Mouse (Mus musculus): ENCODE measurements around the gene Kdelr1.

Kdelr1 gene

DNA sequence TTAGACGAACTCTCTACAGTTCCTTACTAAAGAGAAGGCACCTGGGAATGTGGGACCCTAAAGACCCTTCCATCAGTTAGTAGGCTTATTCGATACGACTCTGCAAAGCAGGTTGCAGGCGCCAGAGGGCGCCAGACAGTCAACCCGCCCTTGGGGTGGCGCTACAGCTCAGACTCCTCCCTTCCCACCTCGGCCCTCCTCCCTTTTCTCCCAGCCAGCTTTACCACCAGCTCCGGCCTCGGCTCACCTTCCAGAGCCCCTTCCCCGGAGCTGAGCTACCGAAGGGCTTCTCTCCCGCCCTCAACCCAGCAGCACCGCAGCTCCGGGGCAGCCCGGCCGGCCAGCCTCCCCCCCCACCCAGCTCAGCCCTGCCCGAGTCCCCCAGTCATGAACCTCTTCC is at the start of gene Kdelr1:
Gene Kdelr1 (plus strand): TSS at position 149 of the 400 bp plus-strand sequence.
- DNase-seq, result peak; percentile 88

DNA sequence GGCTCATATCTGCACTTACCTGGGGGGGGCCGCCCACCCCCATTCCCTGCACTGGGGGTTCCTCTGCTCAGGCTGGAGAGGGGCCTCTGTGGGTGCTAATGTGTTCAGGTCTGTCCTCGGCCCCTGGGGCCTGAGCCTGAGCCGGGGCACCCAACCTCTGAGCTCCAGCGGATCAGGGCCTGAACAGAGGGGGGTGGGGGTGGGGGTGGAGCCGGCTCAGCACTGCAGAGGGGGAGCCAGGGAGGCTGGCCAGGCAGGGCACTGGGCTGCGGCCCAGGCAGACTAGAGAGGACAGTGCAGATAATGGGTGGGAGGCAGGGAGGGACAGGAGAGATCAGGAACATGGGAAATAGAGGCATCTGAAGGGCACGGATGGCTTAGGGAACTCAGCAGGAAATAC is 48.0 kb upstream of the Kdelr1 start, which contains the start of gene Kcnj14:
Gene Kcnj14 (minus strand): TSS at position 185 of the 400 bp plus-strand sequence.
- no peak for DNase-seq

DNA sequence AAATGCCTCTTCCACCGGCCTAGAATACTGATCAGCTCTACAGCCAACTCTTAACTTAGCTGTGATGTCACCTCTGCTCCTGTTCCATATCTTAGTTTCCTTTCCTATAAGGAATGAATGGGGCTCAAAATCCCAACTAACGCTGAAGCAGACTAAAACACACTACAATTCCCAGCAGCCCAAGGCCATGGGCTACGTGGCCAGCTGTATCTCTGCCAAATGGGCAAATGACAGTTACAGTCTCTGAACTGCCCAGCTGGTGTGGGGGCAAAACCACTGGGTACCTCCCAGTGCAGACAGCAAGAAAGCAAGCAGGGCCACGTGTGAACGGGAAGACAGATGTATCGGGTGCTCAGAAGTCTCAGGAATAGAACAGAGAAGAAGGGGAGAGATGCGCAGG is 45.9 kb upstream of the Kdelr1 start:
- DNase-seq, result no peak

DNA sequence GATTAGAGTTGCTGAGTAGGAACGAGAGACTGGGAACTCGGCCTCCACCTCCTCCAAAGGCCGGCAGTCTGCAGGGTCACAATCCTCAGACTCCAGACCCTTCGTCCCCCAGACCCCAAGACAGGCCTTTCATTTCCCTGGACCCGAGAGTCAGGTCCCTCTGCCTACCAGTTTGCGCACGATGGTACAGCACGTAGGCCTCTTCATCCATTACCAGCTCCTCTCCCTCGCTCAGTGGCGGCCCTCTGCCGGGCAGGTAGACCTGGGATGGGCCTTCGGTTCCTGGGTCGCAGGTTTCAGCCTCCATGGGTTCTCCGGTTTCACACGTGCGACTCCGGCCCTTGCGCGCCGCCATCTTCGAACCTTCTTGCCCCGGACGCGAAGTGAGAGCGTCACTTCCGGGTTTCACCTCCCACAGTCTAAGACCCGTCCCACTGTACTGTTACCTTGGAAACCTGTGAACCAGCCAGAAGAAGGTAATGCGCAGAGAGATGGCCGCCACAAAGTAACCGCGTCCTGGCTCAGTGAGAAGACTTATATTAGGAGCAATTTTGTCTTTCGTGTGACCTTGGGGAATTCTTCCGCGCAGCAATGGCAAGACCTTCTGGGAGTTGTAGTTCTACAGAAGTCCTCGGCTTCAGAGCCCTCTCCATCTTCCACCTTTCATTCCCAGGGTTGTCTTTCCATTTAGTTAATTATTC is 42.0 kb upstream of the Kdelr1 start, which contains the start of gene Grwd1:
Gene Grwd1 (minus strand): TSS at position 518 of the 701 bp plus-strand sequence.
- DNase-seq, result peak; percentile 84

DNA sequence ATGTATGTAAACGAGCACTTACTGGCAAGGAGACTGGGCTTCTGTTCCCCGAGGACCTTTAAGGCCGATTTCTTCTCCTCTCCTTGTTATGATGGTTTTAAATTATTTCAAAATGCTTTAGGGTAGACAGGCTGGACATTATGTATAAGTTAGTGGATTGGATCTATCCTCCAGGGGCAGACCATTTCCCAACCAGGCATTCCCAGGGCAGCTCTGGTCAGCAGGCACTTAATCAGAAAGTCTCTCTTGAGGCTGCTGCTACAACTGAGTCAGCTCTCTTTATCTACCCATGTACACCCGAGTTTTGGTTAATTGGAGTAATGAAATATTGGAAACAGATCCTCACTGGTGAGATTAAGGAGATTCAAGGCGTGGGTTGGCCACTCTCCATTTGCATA is 41.4 kb upstream of the Kdelr1 start:
- DNase-seq, result no peak

DNA sequence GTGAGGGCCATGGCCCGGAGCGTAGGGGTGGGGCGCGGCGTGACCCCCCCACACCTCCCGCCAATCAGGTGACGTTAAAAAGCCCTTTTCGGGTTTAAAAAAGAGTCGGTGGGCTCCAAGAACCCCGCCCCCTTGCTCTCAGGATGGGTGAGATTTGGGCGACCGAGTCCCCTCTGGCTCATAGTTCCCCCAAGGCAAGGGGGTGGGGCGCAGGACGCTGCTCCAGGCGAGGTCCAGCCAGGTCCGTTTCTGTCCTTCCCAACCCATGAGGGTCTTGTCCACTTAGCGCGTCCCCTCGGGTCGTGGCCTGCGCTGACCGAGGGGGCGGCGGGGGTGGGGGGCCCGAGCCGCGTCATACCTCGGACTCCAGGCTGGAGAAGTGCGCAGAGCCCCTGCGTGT is 40.1 kb upstream of the Kdelr1 start:
- DNase-seq, result peak; percentile 50

DNA sequence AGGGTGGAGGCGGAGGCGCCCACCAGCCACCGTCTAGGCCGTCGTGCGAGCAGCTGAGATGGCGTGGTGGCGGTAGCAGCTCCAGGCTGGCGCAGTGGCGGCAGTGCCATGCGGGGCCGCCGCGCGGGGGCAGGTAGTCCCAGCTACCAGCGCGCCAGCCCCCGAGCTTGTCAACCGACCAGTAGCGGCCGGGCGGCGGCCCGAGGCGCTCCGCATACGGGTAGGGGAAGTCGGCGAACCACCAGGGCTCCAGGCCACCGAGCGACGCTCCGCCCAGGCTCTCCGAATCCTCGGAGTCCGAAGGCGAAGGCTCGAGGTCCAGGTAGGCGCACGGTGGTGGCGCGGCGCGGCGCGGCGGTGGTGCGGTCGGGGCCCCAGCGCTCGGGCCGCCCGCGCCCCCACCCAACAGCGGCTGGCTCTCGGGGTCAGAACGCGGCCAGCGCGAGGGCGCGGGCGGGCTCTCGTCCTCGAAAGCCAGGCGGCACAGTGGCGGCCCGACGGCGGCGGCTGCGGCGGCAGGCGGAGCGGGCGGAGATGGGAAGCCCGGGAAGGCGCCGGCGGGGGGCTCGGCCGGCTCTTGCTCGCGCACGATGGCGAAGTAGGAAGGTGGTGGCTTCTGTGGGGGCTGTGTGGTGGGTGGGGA is 39.3 kb upstream of the Kdelr1 start:
- DNase-seq, result no peak

DNA sequence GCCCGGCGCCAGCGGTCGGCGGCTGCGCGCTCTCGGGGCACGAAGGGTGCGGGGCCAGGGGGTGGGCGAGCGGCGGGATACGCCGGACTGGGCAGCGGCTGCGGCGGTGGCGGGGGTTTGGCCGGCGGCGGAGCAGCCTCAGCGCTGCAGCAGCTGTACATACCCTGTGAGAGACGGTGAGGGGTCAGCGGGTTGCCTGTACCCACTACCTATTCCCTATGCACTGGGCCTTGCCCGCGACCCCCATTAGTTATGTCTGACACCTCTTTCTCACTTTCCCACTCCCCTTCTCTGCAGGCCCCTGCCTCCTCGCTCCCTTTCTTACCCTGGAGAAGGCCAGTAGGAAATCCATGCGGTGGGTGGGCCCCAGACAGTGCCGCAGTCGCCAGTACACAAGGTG is 38.6 kb upstream of the Kdelr1 start:
- DNase-seq, result no peak

DNA sequence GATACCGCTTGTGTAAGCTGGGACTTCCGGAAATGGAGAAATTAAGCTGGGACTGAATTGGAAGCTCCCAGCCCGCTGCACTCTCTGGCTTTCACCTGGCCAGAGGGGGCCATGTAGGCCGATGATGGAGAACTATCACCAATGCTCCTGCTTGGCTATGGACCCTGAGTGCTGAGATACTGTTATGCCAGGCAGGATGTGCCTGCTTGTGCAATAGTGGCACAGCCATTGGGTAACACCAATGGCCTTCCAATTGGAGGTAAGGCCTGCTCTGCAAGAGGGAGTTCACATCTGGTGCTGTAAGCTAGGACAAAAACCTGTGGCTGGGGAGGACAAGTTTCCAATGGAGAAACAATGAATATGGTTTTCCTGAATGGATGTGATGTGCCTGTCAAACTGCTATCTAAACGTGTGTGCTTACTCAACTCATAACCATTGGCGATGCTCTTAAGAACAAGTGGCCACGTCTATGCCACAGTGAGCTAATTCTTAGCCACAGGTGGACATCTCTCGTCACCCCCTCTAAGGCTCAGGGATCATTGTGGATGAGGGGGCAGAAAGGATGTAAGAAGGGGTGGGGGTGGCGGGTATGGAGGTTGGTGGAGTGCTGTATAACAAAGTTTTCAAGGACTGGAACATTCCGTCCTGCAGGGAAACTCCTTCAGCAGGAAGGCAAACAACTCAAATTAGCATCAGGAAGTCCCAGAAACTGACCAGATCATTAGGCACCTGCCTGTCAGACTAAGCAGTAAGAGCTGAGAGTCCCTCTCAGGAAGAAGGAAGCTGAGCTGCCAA is 29.4 kb upstream of the Kdelr1 start:
- no peak for DNase-seq

DNA sequence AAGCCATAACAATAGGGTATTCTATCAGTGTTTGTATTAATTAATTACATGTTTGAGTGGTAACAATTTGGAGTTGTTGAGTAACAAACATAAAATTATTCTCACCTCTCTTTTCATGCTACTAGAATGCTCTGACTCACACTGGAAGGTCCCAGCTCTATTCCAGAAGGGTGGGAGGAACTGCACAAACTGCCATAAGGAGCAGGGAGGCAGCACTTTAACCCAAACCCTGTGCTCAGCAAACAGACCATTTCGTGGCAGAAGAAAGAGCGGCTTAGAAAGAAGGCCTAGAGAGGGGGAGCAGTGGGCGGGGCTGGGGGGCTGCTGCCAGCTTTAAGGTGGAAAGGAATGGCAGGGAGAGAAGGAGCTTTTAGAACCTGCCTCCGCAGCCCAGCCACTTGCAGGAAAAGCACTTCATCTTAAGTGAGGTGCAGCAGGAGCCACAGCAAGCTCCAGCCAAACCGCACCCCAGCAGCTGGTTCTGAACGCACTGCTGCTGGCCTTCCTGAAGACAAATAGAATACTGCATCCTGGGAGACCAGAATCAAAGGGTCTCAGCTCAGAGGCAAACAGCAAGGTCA is 24.0 kb upstream of the Kdelr1 start:
- no peak for DNase-seq

DNA sequence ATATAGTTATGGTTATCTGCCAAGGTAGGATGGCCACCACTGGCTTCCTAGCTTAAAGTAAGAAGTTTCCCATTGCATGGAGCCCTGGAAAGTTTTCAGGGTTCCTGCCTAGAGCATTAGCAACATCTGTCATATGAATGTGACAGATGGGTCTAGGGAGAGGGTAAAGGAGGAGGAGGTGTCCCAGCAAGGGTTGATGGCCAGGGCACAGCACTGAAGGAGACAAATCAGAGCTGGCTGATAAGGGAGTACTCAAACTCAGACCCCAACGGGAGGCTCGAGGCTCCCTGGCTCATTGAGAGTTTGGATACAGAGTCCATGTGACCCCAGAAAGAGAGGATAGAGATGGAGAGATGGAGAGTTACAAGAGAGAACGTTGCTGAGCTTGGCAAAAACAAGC is 21.9 kb upstream of the Kdelr1 start:
- DNase-seq, result no peak

DNA sequence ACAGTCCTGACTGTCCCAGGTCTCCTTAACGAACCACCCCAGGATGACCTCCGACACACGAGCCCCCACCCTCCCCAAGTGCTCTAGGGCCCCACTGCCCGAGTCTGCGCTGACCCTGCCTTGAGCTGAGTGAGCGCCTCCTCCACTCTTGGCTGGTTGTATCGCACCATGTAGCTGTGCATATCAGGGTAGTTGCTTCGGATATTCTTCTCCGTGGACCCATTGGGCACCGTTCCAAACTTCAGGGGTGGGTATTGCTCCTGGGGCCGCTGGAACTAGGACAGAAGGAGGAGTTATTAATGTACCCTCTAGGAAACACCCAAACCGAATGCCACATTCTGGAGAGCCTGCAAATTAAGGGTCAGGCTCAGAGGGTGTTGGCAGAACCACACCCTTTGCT is 19.5 kb upstream of the Kdelr1 start:
- no peak for DNase-seq

DNA sequence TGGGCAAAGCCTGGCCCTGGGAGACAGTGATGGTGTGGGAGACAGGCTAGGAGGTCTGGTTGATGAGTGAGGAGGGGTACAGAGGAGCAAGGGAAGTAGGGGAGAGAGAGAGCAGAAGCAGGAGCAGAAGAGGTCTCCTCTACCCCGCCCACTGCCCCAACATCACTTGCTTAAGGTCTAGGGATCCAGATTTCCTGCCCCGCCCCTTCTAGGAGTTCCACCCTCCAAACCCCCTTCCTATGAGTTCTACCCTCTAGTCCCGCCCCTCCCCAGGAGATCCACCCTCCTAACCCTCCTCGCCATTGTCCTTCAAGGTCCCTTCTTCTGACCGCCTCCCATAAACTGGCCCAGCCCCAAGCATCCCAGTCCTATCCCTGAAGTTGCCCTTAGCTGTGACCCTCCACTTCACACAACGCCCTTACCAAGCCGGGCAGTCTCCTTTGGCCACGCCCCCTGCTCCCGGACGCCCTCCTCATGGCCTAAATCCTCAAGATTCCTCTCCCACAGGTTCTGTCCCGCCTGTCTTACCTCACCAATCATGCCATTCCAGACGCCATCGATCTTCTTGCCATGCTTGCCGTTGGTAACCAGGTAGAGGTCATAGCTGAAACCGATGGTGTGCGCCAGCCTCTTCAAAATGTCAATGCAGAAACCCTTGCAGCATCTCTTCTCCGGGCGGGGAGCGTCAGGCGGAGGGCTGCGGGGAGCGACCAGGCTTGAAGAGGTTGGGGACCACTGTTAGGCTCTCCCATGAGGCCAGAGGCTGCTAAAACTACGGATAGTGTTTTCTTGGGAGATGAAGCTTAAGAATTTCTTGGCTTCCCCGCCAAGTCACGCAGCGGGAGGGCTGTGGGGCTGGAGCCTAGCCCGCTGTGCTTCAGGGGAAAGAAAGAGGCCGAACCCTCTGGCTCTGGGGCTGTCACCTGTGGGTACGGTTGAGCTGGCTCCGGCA is 15.3 kb upstream of the Kdelr1 start:
- DNase-seq, result peak; percentile 71

DNA sequence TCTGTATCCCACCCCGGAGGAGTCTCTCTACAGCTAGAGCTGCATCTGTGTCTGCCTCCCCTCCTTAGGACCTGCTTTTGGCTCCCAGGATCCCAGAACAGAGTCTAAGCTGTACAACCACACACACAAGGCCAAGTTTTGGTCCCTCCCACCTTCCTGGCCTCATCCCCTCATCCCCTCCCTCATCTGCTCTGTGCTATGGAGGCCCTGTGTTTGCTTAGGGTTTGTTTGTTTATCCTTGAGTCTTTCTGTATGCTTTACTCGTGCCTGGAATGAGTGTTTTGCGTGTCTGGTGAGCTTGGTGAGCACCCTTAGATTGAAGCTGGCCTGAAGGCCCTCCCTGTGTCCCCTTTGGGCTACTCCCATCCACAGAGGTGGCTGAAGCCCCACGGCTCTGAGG is 13.6 kb upstream of the Kdelr1 start:
- no peak for DNase-seq

DNA sequence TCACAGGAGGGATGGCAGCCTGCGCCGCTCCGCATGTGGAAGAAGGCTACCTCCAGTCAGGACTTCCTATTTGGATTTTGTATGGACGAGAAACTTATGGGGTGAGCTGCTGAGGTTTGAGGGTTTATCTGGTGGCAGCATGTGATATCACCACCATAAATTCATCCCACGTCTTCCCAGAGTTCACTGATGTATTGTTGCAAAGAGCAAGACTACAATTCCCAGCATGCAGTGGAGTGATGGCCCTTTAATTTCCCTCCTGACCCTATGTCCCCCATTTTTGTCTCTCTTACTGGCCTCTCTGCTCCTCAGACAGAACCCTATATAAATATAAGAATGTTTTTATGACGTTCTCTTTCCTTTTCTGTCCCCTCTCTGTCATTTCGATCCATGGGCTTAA is 9.8 kb upstream of the Kdelr1 start:
- no peak for DNase-seq

DNA sequence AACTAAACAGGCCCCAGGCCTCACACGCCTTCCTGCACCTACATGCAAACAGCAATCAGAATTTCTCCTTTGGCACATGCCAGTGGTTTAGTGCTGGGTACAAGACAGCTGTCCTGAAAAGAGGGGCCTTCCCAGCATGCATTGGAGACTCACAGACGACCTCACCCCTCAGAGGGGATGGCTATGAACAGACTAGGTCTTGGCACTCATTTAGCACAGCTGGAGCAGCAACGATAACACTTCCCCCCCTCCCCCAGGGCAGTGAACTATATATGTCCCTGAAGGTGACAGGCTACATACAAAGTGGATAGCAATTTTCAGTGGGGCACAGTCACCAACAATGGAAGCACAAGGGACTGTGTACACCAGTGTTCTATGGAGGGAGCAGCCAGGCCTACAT is 8.1 kb upstream of the Kdelr1 start:
- no peak for DNase-seq

DNA sequence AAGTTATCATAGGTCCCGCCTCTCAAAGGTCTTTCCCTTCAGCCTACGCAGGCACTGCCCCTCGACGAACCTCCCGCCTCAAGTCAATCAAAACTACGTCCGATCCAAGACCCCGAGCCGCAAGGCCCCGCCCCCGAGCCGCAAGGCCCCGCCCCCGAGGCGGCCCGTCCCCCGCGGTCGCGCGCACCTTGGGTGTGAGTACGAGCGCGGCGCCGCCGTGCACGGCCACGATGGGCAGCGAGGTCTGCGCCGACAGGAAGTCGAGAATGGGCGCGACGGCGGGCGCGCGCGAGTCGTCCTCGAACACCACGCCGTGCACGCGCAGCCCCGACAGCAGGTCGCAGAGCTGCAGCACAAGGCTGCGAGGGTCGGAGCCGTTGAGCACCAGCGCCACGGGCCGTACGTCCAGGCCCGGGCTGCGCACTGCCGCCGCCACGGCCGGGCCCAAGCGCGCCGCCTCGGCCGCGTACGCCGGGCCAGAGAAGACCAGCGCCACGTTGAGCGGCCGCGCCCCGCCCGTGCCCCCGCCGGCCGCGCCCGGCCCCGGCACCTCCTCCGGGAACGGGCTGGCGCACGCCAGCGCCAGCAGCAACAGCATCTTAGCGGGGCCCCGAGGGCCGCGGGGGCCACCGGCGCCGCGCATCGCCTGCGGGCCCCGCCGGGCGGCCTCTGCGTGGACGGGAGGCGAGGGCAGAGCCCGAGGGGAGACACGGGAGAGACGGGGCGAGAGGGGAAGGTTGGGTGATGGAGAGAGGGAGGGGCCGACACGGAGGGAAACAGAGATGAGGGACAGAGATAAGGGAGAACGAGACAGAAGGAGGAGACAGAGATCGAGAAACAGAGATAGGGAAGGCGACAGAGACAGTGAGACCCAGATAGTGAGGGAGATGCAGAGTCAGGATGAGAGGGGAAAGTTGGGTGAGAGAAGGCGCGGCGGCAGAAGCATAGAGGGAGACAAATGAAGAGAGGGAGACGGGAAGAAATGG is 6.4 kb upstream of the Kdelr1 start:
- DNase-seq, result peak; percentile 80

DNA sequence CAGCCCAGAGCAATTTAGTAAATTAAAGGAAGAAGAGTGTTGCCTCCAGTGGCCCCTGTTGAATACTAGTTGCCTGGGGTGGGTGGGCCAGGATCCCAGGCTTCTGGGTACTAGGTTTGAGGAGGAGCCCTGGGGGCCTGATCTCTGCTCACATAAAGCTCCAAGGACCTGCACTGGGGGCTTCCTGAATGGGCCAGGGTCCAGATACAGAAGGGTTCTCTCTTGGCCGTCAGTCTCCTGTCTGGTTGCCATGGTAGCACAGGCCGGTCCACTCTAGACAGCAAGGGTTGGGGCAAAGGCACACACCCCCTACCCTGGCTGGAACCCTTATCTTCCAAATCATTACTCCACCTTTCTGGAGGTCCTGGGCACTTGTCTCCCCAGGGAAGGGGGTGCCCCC is 4.7 kb upstream of the Kdelr1 start:
- no peak for DNase-seq

DNA sequence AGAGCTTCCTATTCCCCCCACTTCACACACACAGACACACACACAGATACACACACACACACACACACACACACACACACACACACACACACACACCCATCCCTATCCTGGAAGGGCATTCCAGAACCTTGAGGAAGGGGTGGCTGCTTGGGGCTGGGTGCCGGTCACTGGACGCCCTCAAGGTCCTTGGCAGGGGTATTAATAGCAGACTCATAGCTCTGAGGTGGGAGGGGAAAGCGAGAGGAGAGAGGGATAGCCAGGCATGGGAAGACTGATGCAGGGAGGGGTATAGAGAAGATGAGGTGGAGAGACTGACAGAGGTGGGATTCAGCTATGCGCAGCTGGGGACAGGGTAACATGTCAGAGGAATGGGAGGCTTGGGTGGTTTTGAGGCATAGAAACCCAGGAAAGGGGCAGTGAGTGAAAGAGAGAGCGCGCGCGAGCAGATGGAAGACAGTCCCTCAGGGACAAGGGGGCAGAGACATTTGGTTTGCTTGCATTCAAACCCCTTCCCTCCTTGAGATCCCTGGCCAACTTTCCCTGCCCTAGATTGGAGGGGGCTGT is 3.4 kb upstream of the Kdelr1 start:
- peak; percentile 19 for DNase-seq

DNA sequence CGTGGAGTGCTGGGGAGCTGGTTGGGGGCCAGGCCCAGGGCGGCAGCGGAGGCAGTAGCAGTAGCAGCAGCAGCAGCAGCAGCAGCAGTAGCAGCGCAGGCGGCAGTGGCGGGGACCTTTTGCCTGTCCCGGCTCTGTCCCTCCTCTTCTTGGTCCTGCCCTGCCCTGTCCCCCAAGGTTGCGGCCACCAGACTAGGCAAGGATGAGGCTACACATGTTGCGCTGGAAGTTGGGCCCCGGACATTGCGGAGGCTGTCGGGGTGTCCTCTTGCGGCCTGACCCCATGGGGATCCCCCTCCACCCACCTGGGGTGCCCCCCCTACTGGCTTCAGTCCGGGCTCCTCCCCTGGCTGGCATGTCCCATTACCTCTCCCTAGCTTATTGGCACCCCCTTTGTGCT is 2.8 kb upstream of the Kdelr1 start:
- peak; percentile 42 for DNase-seq
